Mouse (Mus musculus) heart, postnatal 0 days (tissue): ENCODE measurements at regions not wholly inside any gene's neighbourhood (a gene's known extent, or its start where the extent isn't known, plus 50 kb on each side); places are given as distances from the start of the nearest gene placed in this dataset.

Experiments used
- CTCF ChIP-seq: IDR thresholded peaks from 2 replicates; pipeline ENCODE4 v1.5.1; 2016; ENCODE audit warnings: antibody characterized with exemption, control low read depth, low read depth
- EP300 ChIP-seq: IDR thresholded peaks from 2 replicates; pipeline ENCODE4 v1.6.1; 2016; ENCODE audit warnings: antibody characterized with exemption, low read depth

GRCm38 (mm10) chr5:44338662-44339061, 112.2 kb upstream of the Tapt1 start:
- TF ChIP-seq CTCF (no peak), EP300 (no peak)
